Mouse (Mus musculus) bone marrow, adult 2 months (tissue): ENCODE measurements around the gene Dna2. TPM values are rescaled to one million over a fixed set of nuclear protein-coding genes. Genes with fewer than 3 reads are reported as not detected.

ENCODE experiments used
- H3K27ac ChIP-seq: fragments of 200-500 bp; 2 replicates; pipeline ENCODE4 v1.5.1; 2012; ENCODE audit warnings: low read depth, mild to moderate bottlenecking, control low read depth, inconsistent platforms, low read length; ENCODE audit not compliant: control insufficient read depth, poor library complexity, insufficient read depth
- H3K4me1 ChIP-seq: fragments of 200-500 bp; 2 replicates; pipeline ENCODE4 v1.6.1; 2011; ENCODE audit warnings: low read length; ENCODE audit not compliant: control insufficient read depth, insufficient read depth
- H3K4me3 ChIP-seq: fragments of 200-500 bp; replicated peaks from 2 replicates; pipeline ENCODE3; 2011; ENCODE audit warnings: mild to moderate bottlenecking, low read depth, low read length, control low read depth; ENCODE audit not compliant: control insufficient read depth
- CTCF ChIP-seq: fragments of 200-500 bp; IDR thresholded peaks from 2 replicates; pipeline ENCODE4 v1.5.1; 2011; ENCODE audit warnings: low read length, control low read depth; ENCODE audit not compliant: control insufficient read depth, insufficient read depth
- POLR2A ChIP-seq: fragments of 200-500 bp; IDR thresholded peaks from 2 replicates; pipeline ENCODE4 v1.6.1; 2011; ENCODE audit warnings: low read depth, mild to moderate bottlenecking, control low read depth, low read length, borderline replicate concordance; ENCODE audit not compliant: control insufficient read depth
- WGBS: fragments of 180-500 bp; shearing (Covaris S2); methylation state at CpG from one replicate; pipeline ENCODE4 v1.1.7; 2018; 5-methylcytosine and 5-hydroxymethylcytosine counted together
- polyA plus RNA-seq: library from polyadenylated mRNA; stranded (reverse); fragments of >200 nt; gene quantifications from 2 replicates; pipeline ENCODE4 v1.2.4, GENCODE M21; 2011; ENCODE audit warnings: low replicate concordance; ENCODE audit not compliant: missing spikeins, insufficient read depth, insufficient read length

Dna2 gene
- polyA plus RNA-seq, 1 experiment: 38.9 TPM

- WGBS: 89% methylated on average over 7 of the region's 7 CpGs
- Histone ChIP-seq H3K4me3 (no peak overlapping the region), H3K4me1 (no peaks in the 10 kb centered on the region), H3K27ac (no peak overlapping the region)
- no peak for TF ChIP-seq POLR2A
- no peak for TF ChIP-seq CTCF
Observed at GRCm38 (mm10) chr10:62963956-62964355, 17.1 kb downstream of the Dna2 start.

- Histone ChIP-seq H3K4me1 (no peaks in the 10 kb centered on the region), H3K27ac (no peak overlapping the region), H3K4me3 (no peak overlapping the region)
- TF ChIP-seq POLR2A (no peak), CTCF (no peak)
- WGBS: 92% methylated on average over 11 of the region's 11 CpGs
Observed at GRCm38 (mm10) chr10:62965796-62966195, 19.0 kb downstream of the Dna2 start.

GRCm38 (mm10) chr10:62966291-62966690 lies 19.5 kb downstream of the Dna2 start:
- no peak overlapping the region for H3K4me3 ChIP-seq
- no peak overlapping the region for H3K27ac ChIP-seq
- WGBS: 95% methylated on average over 15 of the region's 15 CpGs
- TF ChIP-seq POLR2A (no peak), CTCF (no peak)
- no peaks in the 10 kb centered on the region for H3K4me1 ChIP-seq

DNA sequence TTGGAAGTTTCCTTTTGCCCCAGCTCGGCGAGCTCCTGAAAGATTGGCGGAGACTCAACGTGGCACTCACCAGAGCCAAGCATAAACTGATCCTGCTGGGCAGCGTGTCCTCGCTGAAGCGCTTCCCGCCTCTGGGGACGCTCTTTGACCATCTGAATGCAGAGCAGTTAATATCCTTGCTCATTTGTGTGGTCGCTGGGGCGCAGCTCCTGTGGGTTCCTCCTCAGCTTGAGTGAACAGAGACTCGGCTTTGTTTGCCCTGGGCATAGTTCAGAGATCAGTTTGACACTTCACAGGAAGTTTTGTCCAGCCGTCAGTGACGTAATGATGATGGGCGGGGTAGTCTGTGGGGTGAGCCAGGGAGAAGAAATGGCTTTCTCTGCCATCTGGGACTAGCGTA lies 25.0 kb downstream of the Dna2 start:
- no peaks in the 10 kb centered on the region for H3K4me1 ChIP-seq
- no peak overlapping the region for H3K27ac ChIP-seq
- 72% methylated on average over 16 of the region's 16 CpGs for WGBS
- H3K4me3 ChIP-seq: no peak overlapping the region
- TF ChIP-seq CTCF (peak; percentile 12; the same call in 1 of the 2 replicates), POLR2A (no peak)

GRCm38 (mm10) chr10:62979667-62980038 lies 32.8 kb downstream of the Dna2 start:
- Histone ChIP-seq H3K4me1 (no peaks in the 10 kb centered on the region; the same call in 1 of the 2 replicates), H3K27ac (no peak overlapping the region), H3K4me3 (peak overlapping the region; percentile 54)
- TF ChIP-seq CTCF (no peak), POLR2A (no peak)
- WGBS: 17% methylated on average over 10 of the region's 10 CpGs

GRCm38 (mm10) chr10:62980039-62980954 lies 33.5 kb downstream of the Dna2 start, which contains the start of gene Rufy2:
Gene Rufy2, plus strand, starts transcription at chr10:62980223.
- 0 out of 2 replicates have a peak, but pooled peaks have one; percentile 6 for TF ChIP-seq POLR2A
- TF ChIP-seq CTCF: peak; percentile 71
- WGBS: under 1% methylated on average over 76 of the region's 77 CpGs

GRCm38 (mm10) chr10:62984072-62984471 lies 37.2 kb downstream of the Dna2 start:
- 56% methylated on average over 11 of the region's 11 CpGs for WGBS
- TF ChIP-seq POLR2A (no peak), CTCF (no peak)
- no peak overlapping the region for H3K27ac ChIP-seq
- no peak overlapping the region for H3K4me3 ChIP-seq
- H3K4me1 ChIP-seq: no peaks in the 10 kb centered on the region; the same call in 1 of the 2 replicates

More at GRCm38 (mm10) chr10:62980039-62980954, 33.5 kb downstream of the Dna2 start, which contains the start of gene Rufy2:
- H3K27ac ChIP-seq: peak within 1 kb of the TSS; percentile 36; the same call in 1 of the 2 replicates
- H3K4me3 ChIP-seq: peak within 1 kb of the TSS; percentile 86
- no peaks in the 10 kb centered on the region; the same call in 1 of the 2 replicates for H3K4me1 ChIP-seq

GRCm38 (mm10) chr10:62984495-62984894 lies 37.7 kb downstream of the Dna2 start:
- Histone ChIP-seq H3K4me1 (no peaks in the 10 kb centered on the region; the same call in 1 of the 2 replicates), H3K4me3 (no peak overlapping the region), H3K27ac (no peak overlapping the region)
- no peak for TF ChIP-seq POLR2A
- no peak for TF ChIP-seq CTCF
- WGBS: 71% methylated on average over 6 of the region's 6 CpGs
